Mouse (Mus musculus) bone marrow macrophage, adult 2 months (primary cell): ENCODE data around the gene Gm45753. TPM values are rescaled to one million over a fixed set of nuclear protein-coding genes. Genes with fewer than 3 reads are reported as not detected.

Source experiments
- H3K27ac ChIP-seq: 2 replicates; pipeline ENCODE4 v1.5.1; 2012; ENCODE audit warnings: low read depth, low read length; ENCODE audit not compliant: insufficient read depth
- H3K4me1 ChIP-seq: 2 replicates; pipeline ENCODE4 v1.6.1; 2012; ENCODE audit warnings: low read length; ENCODE audit not compliant: control insufficient read depth, insufficient read depth
- H3K4me3 ChIP-seq: 2 replicates; pipeline ENCODE4 v1.5.1; 2012; ENCODE audit warnings: mild to moderate bottlenecking, low read length, moderate library complexity; ENCODE audit not compliant: insufficient read depth
- CTCF ChIP-seq: IDR thresholded peaks from 2 replicates; pipeline ENCODE4 v1.5.1; 2012; ENCODE audit warnings: low read depth, mild to moderate bottlenecking, low read length, moderate library complexity
- POLR2A ChIP-seq: IDR thresholded peaks from 2 replicates; pipeline ENCODE4 v1.6.1; 2012; ENCODE audit warnings: mild to moderate bottlenecking, low read depth, low read length, borderline replicate concordance
- polyA plus RNA-seq: library from polyadenylated mRNA; stranded (reverse); fragments of >200 nt; gene quantifications from 2 replicates; pipeline ENCODE4 v1.2.4, GENCODE M21; 2012; ENCODE audit not compliant: missing spikeins, insufficient read depth, insufficient read length

Gm45753 gene
- polyA plus RNA-seq, 1 experiment, result not detected

DNA sequence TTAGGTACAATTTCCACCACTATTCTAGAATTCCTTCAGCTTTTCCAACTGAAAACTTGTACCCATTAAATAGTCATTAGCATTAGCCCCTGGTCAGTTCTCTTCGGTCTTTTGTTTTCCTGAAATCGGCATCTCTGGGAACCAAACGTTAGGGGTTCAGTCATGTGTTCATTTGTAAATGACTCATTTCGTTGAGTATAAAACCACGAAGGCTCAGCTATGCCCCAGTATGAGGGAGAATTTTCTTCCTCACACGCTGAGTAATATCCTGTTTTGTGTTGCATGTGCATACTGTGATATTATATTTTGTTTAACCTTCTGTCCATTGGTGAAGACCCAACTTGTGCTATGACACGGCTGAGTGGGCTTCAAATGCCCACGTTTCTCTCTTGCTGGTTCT is 49.8 kb downstream of the Gm45753 start:
- Histone ChIP-seq H3K4me3 (no peak overlapping the region), H3K27ac (no peak overlapping the region), H3K4me1 (no peaks in the 10 kb centered on the region; the same call in 1 of the 2 replicates)
- no peak for TF ChIP-seq CTCF
- TF ChIP-seq POLR2A, result no peak

DNA sequence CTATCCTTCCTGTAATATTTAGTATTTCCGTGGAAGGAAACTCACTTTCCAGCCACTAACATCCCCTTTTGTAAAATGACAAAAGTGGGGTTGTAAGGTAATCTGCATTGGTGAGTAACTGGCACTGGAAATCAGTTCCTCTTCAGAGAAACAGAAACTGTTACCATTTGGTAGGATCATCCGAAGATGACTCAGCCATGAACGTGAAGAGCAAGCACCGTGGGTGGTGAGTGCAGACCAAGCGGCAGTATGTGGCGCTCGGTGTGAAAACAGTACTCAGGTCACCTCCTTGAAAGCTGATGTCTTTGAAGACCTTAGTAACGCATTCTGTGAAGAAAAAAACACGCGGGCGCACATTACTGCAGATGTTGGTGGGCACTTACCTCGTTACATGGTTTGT is 53.2 kb downstream of the Gm45753 start:
- Histone ChIP-seq H3K4me1 (no peaks in the 10 kb centered on the region; the same call in 1 of the 2 replicates), H3K4me3 (no peak overlapping the region), H3K27ac (no peak overlapping the region)
- TF ChIP-seq POLR2A (no peak), CTCF (no peak)

DNA sequence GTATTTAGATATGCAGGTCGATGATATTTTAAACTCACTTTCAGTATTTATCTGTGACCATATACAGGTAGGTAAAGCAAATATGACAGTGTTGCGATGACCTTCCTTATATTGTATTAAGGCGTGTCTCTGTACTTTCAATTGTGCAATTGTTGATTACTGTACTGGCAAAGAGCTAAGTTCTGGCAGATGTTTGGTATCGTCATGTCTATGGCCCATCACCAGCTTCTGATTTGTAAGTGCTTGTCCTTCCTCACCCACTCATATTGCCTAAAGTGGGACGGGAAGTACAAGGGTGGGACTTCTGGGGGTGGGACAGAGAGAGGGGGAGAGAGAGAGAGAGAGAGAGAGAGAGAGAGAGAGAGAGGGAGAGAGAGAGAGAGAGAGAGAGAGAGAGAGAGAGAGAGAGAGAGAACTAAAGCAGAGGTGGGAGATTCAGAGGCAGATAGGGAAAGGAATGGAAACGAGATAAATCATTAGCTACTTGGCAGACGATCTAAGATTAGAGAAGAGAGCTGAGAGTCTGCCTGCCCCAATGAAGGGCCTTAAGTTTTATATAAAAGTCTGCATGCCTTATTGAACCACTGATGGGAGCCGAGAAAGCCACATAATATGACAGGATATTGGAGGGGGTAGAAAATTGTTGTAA is 53.9 kb downstream of the Gm45753 start:
- Histone ChIP-seq H3K27ac (no peak overlapping the region), H3K4me3 (no peak overlapping the region), H3K4me1 (no peaks in the 10 kb centered on the region; the same call in 1 of the 2 replicates)
- TF ChIP-seq CTCF (no peak), POLR2A (no peak)

DNA sequence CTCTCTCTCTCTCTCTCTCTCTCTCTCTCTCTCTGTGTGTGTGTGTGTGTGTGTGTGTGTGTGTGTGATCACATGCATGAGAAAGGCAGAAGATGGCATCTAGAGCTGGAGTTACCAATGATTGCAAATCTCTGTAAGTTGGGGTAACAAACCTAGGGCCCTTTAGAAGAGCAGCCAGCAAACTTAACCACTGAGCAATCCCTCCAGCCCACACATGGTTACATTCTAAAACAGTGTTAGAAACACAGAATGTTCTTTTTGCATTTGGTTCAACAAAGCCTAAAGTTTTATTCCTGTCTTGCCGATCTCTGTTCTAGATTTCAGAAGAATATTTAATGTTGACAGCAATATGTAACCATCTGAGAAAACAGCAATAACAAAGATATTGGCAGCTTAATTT is 54.7 kb downstream of the Gm45753 start:
- Histone ChIP-seq H3K4me1 (no peaks in the 10 kb centered on the region; the same call in 1 of the 2 replicates), H3K27ac (no peak overlapping the region), H3K4me3 (no peak overlapping the region)
- no peak for TF ChIP-seq POLR2A
- TF ChIP-seq CTCF, result no peak

DNA sequence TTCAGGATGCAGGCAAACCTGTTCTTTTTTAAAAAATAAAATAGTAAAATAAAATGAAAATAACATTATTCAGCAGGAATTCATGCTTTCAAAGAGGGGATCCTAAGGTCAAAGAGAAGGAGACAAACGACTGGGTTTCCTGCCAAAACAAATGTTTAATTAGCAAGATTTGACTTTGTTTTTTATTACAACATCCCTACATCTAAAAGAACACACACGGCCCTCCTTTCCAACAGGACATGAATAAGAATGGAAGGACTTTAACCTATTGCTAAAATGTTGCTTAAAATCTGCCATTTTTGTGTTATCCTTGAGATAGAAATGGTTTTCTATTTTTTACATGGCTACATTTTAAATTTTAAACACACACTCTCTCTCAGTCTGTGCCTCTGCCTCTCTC is 55.2 kb downstream of the Gm45753 start:
- Histone ChIP-seq H3K4me3 (no peak overlapping the region), H3K27ac (no peak overlapping the region), H3K4me1 (no peaks in the 10 kb centered on the region)
- TF ChIP-seq POLR2A (no peak), CTCF (no peak)

DNA sequence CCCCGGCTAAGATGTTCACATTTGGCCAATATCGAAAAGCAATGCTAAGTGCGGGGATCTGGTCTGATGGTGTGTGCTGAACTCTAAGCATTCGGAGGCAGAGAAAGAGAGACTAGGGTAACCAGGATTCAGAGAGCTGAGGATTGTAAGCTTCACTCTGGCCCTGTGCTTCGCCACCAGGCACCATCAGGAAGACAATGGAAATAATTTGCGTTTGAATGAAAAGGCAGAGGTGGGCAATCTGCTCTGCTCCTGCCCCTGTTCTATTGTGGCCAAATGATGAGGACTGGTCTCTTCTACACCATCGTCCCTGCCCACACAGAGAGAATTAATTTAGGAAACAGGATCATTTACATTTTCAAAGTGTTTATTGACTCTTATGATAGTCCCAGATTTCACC is 62.0 kb downstream of the Gm45753 start:
- no peak overlapping the region for H3K27ac ChIP-seq
- TF ChIP-seq CTCF (no peak), POLR2A (no peak)

DNA sequence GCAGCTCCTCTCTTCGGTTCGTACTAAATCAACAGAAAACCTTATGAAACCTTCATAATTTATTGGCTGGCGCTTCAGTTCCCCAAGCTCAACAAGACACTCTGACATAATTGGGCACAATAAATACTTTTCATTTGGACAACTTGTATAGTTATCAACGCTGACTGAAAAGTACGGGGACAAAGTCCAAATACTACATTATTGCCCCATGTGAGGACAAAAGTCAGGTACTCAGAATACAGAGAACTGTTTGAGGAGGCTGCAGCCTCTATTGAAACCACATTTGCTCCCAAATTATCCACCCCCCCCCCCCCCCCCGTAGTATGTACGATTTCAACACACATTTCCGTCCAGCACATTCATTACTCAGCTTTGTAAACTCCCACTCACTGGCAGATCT is 68.9 kb downstream of the Gm45753 start:
- H3K27ac ChIP-seq, result no peak overlapping the region
- TF ChIP-seq CTCF, result no peak
- TF ChIP-seq POLR2A, result no peak
- H3K4me3 ChIP-seq, result no peak overlapping the region
- no peaks in the 10 kb centered on the region for H3K4me1 ChIP-seq

More for the DNA sequence above, 62.0 kb downstream of the Gm45753 start:
- Histone ChIP-seq H3K4me3 (no peak overlapping the region), H3K4me1 (no peaks in the 10 kb centered on the region)

DNA sequence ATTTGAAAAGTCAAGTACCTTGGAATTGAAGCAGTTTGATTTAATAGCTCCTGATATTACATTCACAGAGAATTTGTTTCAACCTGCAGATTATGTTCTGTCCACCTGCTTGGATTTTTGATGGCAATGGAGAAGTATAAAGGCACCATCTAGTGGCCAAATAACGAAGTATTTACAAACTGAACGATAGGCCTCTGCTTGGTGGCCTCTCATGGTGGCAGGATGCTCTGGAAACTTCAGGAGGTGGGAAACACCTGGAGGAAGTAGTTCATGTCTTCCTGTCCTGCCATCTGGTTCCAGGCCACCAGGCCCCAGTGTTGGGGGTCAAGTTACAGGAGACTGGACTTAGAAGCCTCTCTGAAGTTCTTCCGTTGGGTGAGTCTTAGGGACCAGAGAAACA is 70.0 kb downstream of the Gm45753 start:
- no peak overlapping the region for H3K4me3 ChIP-seq
- TF ChIP-seq CTCF (no peak), POLR2A (no peak)

DNA sequence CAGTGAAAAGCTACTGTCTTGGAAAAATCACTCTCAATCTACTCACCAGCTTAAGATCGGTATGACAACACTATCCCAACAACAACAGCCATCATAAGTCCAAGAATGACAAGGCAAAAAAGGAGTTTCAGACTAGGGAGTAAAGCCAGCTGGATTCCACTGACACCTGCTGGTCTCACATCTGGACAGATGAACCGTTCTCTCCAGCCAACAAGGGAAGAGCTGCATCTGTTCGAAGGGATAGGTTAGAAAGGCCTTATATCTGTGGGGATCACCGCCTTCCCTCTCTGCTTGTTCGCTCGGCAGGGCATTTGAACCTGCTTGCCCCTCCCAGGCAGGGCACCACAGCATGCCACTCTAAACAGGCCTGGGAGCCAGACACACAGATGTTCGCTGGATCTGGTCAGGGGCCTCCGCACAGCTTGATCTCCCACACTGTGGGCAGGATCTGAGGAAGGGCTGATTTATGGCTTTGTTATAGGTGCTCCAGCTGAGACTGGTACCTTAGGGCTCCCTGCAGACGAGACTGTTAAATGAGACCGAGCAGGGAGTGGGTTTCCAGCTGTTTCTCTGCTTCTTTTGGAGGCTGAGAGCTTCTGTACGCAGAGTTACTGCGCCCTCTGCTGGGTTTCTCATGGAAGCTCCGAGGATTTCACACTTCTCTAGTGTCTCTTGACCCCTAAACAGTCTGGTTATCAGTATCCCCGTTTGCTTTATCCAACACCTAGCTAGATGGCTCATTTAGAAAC is 71.9 kb downstream of the Gm45753 start:
- Histone ChIP-seq H3K4me1 (no peaks in the 10 kb centered on the region), H3K4me3 (no peak overlapping the region), H3K27ac (no peak overlapping the region)
- TF ChIP-seq POLR2A, result no peak
- peak; percentile 54 for TF ChIP-seq CTCF

More for the DNA sequence above, 70.0 kb downstream of the Gm45753 start:
- H3K4me1 ChIP-seq, result no peaks in the 10 kb centered on the region
- H3K27ac ChIP-seq, result no peak overlapping the region

DNA sequence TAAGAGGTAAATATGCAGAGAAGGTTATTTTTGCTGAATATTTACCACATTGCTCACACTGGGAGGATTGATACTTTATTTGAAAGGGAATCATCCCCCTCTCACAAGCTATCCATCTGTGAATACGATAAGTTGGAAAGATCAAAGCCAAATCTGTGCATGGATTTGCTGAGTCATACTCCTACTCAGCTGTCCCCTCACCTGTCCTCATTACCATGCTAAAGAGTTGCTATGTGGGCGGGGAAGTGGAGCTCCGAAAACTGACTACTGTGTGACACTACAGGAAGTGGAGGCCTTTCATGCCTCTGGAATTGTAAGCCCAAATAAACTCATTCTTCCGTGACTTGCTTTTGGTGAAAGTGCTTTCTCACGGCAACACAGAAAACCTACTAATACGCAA is 73.0 kb downstream of the Gm45753 start:
- Histone ChIP-seq H3K4me1 (no peaks in the 10 kb centered on the region), H3K4me3 (no peak overlapping the region), H3K27ac (no peak overlapping the region)
- TF ChIP-seq CTCF (no peak), POLR2A (no peak)
